Mouse (Mus musculus): ENCODE measurements at regions not wholly inside any gene's neighbourhood (a gene's known extent, or its start where the extent isn't known, plus 50 kb on each side); places are given as distances from the start of the nearest gene placed in this dataset.

DNA sequence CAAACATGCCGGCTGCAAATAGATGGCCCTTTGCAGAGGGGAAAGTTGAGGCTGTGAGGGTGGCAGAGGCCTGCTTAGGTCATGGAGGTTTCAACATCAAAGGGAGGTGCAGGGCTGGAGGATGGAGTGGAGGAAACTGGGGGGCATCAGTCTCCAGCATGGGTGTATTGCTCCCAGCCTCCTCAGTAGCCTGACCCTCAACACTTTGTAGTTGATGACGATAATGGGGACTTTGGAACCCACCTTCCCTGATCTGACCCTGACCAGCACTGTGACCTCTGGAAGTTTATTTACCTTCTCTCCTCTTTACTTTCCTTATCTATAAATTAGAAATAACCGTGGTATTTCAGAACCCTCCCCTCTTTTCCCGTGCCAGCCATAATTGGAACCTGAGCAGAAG, 56.2 kb downstream of the Gm26897 start:
- DNase-seq (ENCODE audit: low spot score): no peak

DNA sequence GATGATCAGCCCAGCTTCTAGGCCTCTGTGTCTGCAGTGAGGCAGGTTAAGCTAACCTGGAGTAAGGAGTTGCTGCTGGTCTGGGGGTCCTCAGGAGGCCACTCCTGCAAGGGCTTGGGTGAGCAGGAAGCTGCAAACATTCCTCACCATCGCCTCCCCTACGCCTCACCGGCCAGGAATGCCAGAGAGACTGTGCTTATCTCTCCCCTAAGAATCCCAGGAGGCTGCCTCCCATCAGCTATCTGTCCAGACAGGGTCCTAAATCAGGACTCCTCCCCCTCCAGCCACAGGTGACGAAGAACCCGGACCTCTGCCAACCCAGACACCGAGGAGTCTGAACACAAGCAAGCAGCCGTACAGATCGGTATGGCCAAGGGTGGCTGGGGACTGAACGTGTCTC, 56.8 kb downstream of the Gm26897 start:
- peak; percentile 37 for DNase-seq (ENCODE audit: low spot score)

DNA sequence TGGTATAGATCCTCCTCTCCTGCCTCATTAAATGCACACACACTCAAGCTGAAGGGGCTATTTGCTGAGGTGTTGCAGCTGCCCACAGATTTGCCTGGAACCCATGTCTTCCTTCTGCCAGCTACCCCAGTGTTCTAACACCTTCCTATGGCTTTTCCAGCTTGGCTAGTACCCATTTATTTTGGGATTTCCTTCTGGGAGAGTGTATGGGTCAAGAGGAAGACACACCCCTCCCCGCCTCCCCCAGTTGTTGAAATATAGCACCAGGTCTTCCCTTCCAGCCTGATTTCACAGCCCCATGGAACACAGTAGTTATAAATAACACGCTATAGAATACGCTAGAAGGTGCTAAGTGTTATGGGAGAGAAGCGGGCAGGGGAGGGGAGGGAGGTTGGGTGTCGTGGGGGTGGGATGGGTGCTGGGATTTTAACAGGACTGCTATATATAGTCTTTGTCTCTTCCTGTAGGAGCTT, 57.4 kb downstream of the Gm26897 start:
- DNase-seq (ENCODE audit: low spot score): no peak

DNA sequence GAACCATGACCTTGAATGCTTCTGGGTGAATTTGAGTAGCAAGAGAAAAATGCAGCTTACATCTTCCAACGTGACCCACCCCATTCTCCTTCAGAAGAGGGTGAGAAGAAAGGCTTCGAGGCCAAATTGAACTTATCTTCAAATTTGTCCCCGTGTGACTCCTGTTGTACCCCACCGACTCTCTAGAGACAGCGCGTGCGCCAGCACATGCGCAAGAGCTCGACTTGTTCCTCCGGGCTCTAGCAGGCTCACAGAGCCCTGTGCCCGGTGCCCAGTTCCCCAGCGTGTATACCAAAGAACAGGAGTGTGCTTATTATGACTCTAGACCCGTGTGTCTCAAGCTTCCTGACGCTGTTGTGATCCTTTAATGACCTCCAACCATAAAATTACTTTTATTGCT, 59.0 kb downstream of the Gm26897 start:
- DNase-seq (ENCODE audit: low spot score): no peak

DNA sequence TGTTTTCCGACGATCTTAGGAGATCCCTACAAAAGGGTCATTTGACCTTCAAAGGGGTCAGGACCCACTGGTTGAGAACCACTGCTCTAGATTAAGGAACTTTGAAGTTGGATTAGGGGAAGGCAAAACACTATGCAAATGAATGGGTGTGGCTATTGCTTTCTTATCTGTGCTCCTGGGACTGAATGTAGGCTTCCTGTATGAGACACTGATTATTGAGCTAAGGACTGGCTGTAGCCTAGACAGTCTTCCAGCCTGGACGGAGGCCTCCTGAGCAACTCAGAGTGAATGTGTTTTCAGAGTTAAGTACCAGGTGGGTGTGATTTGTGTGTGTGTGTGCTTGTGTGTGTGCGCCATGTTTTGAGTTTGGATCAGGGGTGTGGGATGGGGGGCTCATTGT, 59.5 kb downstream of the Gm26897 start:
- no peak for DNase-seq (ENCODE audit: low spot score)

DNA sequence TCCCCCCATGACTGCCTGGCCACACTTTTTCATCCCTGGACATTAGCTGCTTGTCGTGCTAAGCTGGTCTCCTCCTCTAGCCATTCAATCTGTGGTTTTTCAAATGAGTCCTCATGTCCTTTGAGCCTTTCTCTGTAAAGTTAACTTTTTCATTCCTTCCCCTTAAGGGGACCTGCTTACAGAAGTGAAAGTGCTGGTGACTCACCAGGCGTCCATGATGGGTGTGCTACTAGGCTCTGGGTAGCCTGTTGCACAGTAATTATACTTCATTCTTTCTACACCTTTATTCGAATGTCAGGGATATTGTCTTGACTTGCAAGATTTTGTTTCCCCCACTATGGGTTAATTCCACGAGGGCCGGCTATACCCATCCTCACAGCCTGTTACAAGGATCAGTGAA, 63.2 kb downstream of the Gm26897 start:
- no peak for DNase-seq (ENCODE audit: low spot score)

DNA sequence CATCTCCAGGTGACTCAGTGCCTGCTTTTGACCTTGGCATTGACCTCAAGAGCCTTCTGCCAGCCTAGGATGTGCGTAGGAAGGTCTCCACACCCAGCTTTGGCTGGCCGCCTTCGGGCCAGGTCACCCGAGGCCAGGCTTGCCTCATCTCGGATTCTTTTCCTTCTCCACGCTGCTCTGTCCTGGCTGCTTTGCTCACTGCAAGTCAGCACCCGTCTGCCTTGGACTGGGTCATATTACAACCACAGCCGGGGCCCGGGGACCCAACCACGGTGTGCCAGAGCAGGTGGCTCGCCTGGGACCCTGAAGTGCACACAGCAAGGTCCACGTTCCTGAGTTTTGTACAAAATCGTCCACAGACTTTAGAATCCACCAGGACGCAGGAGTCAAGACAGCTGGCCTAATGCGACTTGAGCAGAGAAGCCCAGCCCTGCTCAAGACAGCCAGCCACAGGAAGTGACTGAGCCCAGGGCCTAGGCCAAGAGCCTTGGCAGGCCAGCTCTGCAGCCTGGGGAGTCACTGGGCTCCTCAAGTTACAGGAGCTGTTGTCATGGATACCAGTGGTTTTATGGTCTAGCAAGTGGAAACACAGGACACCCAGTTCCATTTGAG, 66.1 kb downstream of the Gm26897 start:
- DNase-seq (ENCODE audit: low spot score): peak; percentile 67

DNA sequence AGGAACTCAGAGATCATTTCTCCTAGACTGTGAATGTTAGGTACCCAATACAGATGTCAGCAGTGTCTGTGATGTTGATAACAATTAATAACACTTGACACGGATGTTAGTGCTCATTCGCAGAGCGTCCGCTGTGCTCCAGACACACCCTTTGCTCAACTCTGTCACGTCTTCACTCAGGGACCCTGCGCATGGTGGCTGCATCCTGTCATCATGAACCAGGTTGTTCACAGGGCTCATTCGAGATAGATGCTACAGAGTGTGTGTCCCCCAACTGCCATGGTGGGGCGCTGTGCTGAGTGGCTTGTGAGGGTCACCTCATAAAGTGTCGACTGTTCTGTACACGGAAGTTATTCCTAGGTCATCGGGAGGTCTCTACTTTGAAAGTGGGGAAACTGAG, 66.8 kb downstream of the Gm26897 start:
- no peak for DNase-seq (ENCODE audit: low spot score)

DNA sequence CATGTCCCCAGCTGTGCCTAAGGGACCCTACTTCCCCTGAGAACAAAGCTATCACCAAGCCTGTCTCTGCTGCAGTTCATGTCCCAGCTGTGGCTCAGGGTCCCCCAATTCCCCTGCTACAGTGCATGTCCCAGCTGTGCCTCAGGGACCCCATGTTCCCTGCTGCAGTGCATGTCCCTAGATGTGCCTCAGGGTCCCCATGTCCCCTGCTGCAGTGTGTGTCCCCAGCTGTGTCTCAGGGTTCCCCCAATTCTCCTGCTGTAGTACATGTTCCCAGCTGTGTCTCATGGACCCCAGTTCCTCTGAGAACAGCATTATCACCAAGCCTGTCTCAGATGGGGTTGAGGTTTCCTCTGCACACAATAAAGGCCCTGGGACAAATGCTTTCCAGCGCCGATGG, 67.3 kb downstream of the Gm26897 start:
- no peak for DNase-seq (ENCODE audit: low spot score)

DNA sequence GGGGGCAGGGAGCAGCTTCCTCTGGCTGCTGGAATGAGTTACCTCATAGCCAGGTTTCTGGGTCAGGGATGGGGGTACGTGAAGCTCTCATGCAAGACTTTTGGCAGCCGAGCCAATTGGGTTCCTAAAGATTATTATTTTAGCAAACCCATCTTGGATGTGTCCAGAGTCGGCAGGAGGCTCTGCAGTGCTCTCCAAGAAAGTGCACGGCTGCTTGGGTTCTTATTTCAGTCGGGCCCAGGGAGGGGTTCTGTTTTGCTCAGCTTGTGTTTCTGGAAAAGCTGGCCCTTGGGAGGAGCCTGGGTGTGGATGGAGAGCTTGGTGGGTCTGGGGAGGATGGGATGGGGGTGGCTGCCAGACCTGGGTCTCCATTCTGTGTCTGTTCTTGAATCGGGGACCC, 70.8 kb downstream of the Gm26897 start:
- DNase-seq (ENCODE audit: low spot score): no peak

DNA sequence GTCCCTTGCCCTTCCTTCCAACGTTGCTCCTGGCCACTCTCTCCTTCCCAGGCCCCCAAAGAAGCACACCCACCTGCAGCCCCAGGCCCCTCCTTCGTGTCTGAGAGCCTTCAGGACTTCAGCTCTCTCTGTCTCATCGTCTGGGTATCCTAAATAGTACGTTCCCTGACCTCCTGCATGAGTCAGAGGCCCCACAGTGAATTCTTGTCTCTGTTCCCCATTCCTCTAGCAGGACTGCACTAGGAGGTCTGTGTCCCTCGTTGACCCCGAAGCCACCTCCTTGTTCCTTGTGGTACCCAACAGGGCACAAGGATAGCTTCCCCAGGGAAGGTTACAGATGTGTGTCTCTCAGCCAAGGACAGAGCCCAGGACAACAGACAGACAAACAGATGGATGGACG, 71.4 kb downstream of the Gm26897 start:
- DNase-seq (ENCODE audit: low spot score): no peak

DNA sequence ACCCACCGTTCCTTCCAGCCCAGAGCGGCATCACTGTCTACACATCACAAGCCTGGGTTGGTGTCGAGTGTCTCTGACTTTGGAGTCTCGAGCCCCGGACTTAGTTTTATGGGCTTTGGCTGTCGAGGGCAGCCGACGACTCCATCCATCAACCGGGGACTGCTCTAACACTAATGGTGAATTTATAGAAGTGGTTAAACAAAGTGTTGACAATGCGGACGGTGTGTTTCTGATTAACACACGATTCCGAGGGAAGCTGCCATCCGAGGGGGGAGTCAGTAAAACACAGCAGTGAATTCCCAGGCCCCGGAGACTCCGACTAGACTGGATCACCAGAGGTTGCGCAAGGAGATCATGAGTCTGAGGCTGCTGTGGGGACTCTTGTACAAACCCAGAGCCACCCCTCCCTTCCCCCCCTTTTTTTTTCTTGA, 72.1 kb downstream of the Gm26897 start:
- DNase-seq (ENCODE audit: low spot score): no peak

DNA sequence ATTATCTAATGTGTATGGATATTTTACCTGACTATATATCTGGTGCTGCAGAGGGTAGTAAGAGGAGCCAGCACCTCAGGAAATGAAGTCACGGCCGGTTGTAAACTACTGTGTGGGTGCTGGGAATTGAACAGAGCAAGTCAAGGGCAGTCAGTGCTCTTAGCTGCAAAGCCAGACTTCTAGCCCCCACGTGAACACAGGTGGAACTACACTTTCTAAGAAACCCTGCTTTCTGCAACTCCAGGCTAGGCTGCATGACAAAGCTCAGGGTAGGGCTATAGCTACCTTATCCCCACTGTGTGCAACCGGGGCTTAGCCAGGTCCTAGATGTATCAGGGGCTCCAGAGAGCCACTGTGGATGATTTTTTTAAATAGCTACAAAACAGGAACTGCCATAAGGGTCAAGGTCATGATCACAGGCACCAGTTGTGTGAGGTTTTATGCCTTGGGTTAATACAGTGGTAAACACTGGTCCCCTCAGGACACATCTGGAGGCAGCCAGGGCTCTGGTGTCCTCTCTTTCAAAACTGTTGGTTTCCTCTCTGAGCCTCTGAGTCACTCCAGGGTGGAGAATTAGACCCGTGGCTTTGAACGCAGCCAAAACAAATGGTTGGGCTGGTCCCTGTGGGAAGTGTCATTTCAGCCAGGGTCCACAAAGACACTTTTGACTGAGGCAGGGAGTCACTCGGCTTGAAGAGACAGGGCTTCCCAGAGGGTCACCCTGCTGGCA, 76.5 kb downstream of the Gm26897 start:
- DNase-seq (ENCODE audit: low spot score): no peak

DNA sequence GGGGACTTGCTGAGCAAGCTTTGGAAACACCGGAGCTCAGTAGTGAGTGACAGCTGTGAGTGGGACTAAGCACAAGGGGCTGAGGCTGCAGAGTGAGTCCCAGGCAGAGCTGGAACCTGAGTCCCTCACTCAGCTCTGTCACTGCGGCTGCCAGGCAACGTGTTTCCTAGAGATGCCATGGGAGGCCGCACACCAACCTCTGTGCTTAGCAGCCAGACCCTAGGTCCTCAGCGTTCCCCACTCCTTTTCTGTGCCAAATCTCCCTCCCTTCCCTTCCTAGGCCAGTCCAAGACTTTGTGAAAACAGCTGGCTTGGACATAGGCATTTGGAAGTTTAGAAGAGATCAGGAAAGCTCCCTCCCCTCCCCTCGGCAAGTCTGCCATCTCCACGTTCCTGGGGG, 78.9 kb downstream of the Gm26897 start:
- DNase-seq (ENCODE audit: low spot score): no peak

DNA sequence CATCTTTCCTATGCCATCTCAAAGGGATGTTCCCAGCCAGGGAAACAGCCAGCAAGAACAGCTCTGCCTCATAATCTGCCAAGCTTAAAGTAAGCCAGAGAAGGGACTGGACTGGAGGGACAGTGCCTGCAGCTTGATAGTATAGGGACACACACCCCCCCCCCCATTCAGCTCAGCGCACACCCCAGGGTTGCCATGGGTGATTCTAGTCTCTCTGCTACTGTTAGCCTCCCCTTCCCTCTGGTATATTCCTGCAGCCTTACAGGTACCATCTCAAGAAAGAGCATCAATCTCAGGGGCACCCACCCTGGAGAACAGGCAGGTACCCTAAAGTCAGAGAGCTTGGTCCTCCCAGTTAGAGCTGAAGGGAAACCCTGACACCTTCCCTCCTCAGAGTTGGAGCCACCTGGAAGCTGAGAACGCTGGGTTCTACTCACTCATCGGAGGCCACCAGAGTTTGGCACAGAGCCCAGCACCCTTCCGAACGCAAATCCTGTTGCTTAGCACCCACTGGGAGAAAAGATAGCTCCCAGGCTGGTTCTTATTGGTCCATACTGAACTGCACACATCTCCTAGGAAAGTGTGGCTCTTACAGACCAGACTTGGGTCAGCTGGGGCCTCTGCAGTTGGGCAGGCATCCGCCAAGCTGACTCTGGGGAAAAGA, 79.5 kb downstream of the Gm26897 start:
- no peak for DNase-seq (ENCODE audit: low spot score)

DNA sequence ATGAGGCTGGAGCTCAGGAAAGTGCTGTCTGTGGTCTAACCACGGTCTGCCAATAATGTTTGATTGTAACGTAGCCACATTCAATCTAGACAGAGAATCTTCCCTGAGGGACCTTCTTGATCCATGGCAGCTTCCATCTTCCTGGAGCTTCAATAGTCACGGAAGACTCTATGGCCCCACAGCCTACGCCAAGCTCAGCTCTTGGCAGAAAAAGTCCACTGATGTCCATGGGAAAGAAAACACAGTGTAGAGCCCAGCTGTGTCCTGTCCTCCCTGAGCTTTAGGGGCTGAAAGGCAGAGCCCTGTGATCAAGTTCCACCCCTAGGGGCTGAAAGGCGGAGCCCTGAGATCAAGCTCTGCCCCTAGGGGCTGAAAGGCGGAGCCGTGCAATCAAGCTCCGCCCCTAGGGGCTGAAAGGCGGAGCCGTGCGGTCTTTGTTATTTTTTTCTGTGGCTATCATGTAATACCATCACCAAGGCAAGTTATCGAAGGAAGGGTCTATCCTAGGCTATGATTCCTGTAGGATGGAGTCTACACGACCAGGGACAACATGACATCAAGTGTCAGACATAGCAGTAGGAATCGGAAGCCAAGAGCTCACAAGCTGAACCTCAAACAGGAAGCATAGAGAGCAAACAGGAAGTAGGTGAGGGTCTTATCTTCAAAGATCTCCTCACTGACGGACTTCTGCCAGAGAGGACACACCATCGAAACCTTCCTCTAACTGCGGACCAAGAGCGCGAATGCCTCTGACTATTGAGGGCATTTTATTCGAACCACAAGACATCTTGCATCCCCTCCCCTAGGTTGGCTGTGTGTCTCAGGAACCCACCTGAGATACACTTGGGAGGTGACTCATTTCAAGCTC, 81.4 kb downstream of the Gm26897 start:
- DNase-seq (ENCODE audit: low spot score): no peak

DNA sequence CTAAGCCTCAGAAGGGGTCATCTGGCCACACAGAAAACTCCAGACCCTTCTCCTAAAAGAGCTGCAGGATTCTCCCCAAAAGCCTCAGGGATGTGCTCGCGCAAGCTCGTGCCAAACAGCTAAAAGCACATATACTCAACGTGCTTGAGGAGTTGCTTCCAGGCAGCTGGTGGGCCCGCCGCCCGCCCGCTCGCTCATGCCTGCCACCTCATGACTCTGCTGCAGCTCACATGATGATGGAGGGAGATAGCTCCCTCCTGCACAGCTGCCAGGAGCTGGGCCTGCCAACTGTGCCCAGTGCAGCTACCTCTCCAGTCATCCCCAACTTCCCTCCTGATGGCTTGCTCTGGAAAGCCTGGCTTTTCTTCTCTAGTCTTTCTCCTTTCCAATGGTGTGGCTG, 87.2 kb downstream of the Gm26897 start:
- no peak for DNase-seq (ENCODE audit: low spot score)

DNA sequence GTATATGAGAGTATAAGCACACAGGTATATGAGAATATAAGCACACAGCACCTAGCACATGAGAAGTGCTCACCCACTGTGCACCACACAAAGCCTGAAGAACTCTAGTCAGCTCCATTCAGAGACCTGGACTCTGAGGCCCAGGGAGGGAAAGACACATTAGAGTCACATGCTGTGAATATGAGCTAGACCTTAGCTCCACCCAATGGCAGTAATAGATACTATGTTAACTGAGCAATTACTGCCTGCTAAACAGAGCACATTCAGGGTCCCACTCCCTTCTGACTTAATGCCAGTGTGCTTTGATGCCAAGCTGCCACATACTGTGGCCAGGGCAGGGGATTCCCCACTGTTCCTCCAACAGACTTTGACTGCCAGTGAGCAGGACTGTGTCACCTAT, 89.2 kb downstream of the Gm26897 start:
- no peak for DNase-seq (ENCODE audit: low spot score)

DNA sequence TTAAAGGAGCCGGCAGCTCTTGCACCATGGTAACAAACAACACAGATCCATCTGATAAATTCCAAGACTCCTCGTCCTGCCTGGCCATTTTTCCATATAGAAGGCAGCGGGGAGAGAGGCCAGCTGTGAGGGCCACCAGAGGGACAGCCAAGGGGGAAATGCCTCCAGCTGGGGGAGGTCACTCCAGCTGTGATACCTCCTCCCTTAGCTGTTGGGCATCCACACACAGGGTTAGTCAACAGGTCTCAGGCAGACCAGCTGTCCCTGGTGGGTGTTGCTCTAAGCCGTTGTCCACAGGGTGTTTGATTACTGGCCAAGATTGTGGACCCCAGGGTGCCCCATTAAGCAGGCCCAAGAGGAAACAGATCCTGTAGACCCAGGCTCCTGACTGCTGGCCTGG, 89.7 kb downstream of the Gm26897 start:
- DNase-seq (ENCODE audit: low spot score): no peak

DNA sequence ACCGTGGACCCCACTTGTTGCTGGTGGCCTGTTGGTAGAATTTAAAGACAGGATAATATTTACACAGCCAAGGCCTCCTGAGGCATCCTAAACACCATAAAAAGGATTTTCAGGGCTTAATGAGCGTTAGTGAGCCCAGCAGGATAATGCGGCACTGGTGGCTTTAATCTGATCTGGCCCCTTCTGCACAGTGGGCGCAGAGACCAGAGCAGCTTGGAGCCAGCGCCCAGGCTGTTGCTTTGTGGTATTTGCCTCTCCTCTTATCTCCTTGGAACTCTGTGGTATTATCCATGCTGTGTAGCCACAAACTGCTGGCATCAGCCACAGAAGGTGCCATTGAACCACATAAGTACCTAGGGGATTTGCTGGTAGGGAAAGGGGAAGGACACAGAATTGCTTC, 90.1 kb downstream of the Gm26897 start:
- no peak for DNase-seq (ENCODE audit: low spot score)

DNA sequence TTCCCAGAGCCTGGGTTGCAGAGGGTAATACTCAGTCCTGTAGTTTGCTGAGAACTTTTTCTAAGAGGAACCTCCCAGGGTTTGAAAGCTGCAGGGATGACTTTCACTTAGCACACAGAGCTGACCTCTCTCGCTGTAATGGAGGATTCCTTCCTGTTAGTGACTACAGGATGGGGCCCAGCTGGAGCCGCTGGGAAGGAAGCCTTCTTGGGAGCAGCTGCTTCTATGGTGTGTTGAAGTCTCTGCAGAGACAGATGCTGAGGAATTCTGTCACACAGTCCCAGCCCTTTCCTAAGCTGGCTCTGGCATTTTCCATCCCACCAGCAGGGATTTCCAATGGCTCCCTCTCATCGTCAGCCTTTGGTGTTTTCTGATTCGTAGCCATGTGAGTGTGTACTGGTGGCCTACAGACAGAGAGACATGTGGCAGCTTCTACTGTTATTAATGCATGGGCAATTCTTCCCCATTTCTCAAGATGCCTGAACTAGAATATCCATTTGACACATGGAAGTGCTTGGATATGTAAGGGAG, 90.9 kb downstream of the Gm26897 start:
- no peak for DNase-seq (ENCODE audit: low spot score)

DNA sequence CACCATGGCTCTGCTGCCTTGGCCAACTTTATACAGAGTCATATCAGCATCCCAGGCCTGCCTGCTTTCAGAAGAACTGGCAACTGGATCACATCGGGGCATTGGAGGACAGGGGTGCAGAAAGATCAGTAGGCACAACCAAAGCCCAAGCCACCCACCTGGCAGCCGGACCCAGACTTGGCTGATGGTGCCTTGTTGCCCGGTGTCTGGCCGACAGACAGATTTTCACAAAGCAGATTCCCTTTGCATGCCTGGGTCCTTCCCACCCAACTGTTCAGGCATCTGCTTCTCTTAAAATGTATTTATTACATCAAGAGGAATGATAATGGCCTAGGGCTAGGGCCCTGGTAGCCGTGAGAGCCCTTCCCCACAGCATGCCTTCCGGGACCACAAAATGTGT, 96.2 kb downstream of the Gm26897 start:
- no peak for DNase-seq (ENCODE audit: low spot score)
